Mouse (Mus musculus) megakaryocyte-erythroid progenitor cell, adult 5-6 weeks (primary cell): ENCODE measurements around the gene Iyd. TPM values are rescaled to one million over a fixed set of nuclear protein-coding genes. Genes with fewer than 3 reads are reported as not detected.

Source experiments
- ATAC-seq: replicated peaks from 2 replicates; pipeline ENCODE4 v1.8.0; 2016; ENCODE audit warnings: mild to moderate bottlenecking, inconsistent platforms; ENCODE audit not compliant: severe bottlenecking, poor library complexity, low FRiP score, low TSS enrichment
- total RNA-seq, 2 experiments: library from RNA; stranded (forward) in 1 of 2; stranded (reverse) in 1 of 2; fragments of 200-1000, 215-1000 nt in 1 of 2; fragments of >200 nt in 1 of 2; fragmentation: Nextera tagmentation in 1 of 2; gene quantifications; 2 replicates each; pipeline ENCODE4 v1.2.3; 2014 to 2017

Gene Iyd
- total RNA-seq, 2 experiments from 2014 or later = not detected

- no peak for ATAC-seq
Observed at GRCm38 (mm10) chr10:3534445-3534844, 5.6 kb upstream of the Iyd start.

GRCm38 (mm10) chr10:3536361-3536760 is 3.7 kb upstream of the Iyd start:
- no peak for ATAC-seq

GRCm38 (mm10) chr10:3549384-3549783 is 9.3 kb downstream of the Iyd start:
- no peak for ATAC-seq

DNA sequence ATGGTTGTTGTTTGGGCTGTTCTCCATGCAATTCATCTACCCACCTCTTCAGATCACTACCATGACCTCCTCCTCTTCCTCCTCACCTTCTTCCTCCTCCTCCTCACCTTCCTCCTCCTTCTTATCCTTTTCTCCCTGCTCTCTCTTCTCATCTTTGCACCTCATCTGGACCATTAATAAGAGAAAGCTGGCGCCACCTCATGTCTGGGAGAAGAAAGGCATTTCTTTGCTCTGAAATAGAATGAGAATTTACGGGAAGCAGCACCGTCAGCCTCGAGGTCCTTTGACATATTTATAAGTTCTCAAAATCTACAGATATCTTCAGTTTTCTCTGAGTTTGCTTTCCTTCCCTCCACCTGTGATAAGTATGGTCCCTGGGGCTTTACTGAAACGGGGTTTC is 15.1 kb downstream of the Iyd start:
- ATAC-seq = no peak

GRCm38 (mm10) chr10:3556538-3556937 is 16.5 kb downstream of the Iyd start:
- ATAC-seq = no peak

DNA sequence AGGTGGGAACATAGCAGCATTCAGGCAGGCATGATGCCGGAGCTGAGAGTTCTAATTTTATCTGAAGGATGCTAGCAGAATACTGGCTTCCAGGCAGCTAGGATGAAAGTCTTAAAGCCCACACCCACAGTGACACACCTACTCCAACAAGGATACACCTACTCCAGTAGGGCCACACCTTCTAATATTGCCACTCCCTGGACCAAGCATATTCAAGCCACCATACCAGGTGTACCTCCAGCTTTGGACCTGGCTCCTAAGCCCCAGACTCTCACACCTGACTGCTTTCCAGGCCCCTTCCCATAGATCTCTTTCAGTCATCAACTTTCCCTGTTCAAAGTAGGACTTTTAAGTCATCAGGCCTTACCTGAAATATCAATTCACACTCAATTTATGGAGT is 19.1 kb downstream of the Iyd start:
- ATAC-seq = no peak

GRCm38 (mm10) chr10:3562165-3562564 is 22.1 kb downstream of the Iyd start:
- ATAC-seq = no peak

DNA sequence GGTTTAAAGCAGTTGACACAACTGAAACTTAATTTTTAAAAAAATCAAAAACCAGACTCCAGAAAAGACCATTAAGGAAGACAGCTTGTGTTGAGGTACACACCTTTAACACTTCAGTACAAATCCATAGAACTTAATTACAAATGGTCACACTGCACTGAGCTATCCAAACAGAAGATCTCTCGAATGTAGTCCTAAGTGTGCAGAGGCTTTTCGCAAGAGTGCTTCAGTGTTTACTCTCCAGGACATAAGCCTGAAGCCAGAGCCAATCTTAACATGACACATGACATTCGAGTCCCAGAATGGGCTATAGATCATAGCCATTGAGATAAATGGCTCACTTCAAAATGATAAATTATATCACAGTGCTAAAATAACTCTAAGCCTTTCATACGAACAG is 25.1 kb downstream of the Iyd start:
- no peak for ATAC-seq

- no peak for ATAC-seq
Observed at GRCm38 (mm10) chr10:3567821-3568220, 27.8 kb downstream of the Iyd start.

- ATAC-seq = no peak
Observed at GRCm38 (mm10) chr10:3572723-3573649, 32.9 kb downstream of the Iyd start.

DNA sequence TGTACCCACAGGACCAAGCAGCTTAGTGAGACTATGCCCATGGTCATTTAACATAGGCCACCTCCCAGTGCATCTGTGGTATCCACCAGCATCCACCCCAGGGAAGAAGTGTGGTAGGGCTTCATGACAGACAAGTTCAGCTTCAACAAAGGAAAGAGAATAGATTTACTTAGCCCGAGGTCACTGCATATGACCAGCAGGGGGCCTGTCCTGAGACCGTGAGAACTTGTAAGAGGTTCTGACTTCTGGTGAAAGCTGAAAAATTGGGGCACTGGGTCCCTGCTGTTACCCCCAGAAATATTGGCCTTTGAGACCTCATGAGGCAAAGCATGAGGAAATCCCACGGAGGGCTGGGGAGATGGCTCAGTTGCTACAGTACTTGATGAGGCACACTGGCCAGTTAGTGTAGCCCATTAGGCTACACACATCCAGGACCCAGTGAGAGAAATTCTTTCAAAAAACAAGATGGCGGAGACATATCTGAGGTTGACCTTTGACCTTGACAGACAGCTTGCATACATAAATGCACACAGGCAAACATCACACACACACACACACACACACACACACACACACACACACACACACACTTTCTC is 34.0 kb downstream of the Iyd start:
- no peak for ATAC-seq

DNA sequence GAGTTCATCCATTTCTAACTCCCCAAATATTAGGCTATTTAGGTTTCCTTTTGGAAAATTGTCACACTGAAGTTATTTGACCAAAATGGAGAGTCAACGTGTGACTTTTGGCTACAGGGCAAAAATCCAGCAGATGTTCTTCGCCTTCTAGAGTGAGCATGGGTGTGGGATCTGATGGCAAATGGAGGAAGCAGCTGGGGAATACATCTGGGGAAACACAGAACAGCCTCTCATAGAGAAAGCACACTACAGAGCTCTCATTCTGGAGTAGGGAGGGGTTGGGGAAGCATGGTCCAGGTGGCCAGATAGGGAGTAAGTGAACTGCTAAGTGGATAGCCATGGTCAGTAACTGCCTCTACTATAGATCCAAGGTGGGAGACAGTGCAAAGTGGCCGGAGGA is 50.6 kb downstream of the Iyd start:
- no peak for ATAC-seq

DNA sequence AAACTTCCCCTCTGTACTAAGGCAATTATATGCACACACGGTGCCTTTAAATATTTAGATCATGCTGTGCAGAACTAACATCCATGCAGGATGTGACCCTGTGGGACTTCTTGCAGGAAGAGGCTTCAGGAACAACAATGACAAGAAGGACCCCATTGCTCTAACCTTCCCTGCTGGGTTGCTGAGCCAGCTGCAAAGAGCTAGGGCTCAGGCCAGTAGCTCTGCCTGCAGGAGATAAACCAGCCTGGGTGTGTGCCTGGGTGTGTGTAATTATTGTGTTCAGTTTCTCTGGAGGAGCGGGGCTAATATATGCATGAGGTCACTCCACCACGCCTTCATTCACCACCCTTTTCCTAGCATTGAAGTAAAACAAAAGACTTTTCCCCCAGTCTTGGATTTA is 51.8 kb downstream of the Iyd start:
- ATAC-seq = no peak

DNA sequence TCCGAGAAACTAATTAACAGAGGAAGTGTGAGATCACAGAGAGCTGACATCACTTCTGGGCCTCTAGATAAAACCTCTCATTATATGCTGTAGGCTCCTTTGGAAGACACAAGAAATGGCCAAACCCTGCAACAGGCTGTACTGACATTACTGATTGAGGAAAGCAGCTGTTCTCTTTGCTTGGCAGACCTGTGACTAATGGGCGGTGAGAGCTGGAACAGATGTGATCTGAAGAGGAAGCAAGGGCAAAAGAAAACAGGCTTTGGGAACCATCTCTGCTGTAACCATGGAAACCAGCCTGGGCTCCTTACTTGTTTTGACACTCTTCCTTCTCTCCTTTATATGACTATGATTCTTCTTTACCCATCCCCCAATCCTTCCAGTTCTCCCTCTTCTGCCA is 56.7 kb downstream of the Iyd start:
- no peak for ATAC-seq

- no peak for ATAC-seq
Observed at GRCm38 (mm10) chr10:3597760-3598159, 57.7 kb downstream of the Iyd start.

Other genes starting within 250 kb of the Iyd start
- not detected in 2 replicates for gene Ppp1r14c, start 174.2 kb upstream of the Iyd start, total RNA-seq (2014; fragmentation: Nextera tagmentation)
- gene Ppp1r14c, start 174.2 kb upstream of the Iyd start, total RNA-seq (2017) = not detected in 2 replicates
- not detected in 2 replicates for gene Plekhg1, start 200.1 kb downstream of the Iyd start, total RNA-seq (2014; fragmentation: Nextera tagmentation)
- gene Plekhg1, start 200.1 kb downstream of the Iyd start, total RNA-seq (2017) = not detected in 2 replicates